ENCODE assay signal across 9 mouse cellular contexts in genomic region chr8:4800524-4801122, GRCm38 (mm10). TPM values are rescaled to one million over a fixed set of nuclear protein-coding genes. Genes with fewer than 3 reads are reported as not detected.
DNase-seq lines count a peak whose midpoint lies in the region; ATAC-seq and TF ChIP-seq lines count a peak whose summit lies in the region.
"Had no signal": no experiment of that assay in that cellular context is flagged by ENCODE, and none has a peak within 500 bp of the region (broad histone marks: within the 10 kb centered on the region; RNA-seq: fewer than 3 reads in every experiment).

No protein-coding gene starts in this region.

- dilution Hi-C loops in CH12.LX (cut with MboI; ENCODE audit: extremely low pct_ligation_motif_present, extremely low pct_unique_long_range_greater_than_20kb, low sequenced_read_pairs) = no loop called here

- H3K27ac ChIP-seq in heart, adult 2 months = no peak overlapping the region
- H3K27ac ChIP-seq in heart, embryonic 11.5 days (ENCODE audit: low read depth, low read length) = no peak overlapping the region
- H3K27ac ChIP-seq in CH12.LX (ENCODE audit: insufficient read depth, low read depth) = no peak overlapping the region
- no peak overlapping the region for H3K27ac ChIP-seq in hindbrain, embryonic 11.5 days (ENCODE audit: low read depth, low read length)
- H3K27ac ChIP-seq: limb, embryonic 15.5 days had no signal

- 57% methylated on average over 19 of the region's 19 CpGs for WGBS in heart, adult 2 months
- WGBS in heart, embryonic 11.5 days (ENCODE audit: insufficient replicate concordance) = 52% methylated on average over 19 of the region's 19 CpGs
- 60% methylated on average over 19 of the region's 19 CpGs for WGBS in hindbrain, embryonic 11.5 days

- peak; percentile 52 for TF ChIP-seq RAD21 in CH12.LX (IDR thresholded peaks at IDR 0.05; ENCODE audit: low read depth, low read length)

- H3K9me3 ChIP-seq in heart, embryonic 11.5 days (replicated peaks; ENCODE audit: control insufficient read depth, low read length) = no peaks in the 10 kb centered on the region
- H3K9me3 ChIP-seq in CH12.LX (replicated peaks; ENCODE audit: low read length) = peaks cover 2% of the 10 kb centered on the region
- H3K9me3 ChIP-seq in hindbrain, embryonic 11.5 days (ENCODE audit: control insufficient read depth, low read length) = no peaks in the 10 kb centered on the region
- H3K9me3 ChIP-seq: limb, embryonic 15.5 days had no signal

- no peaks in the 10 kb centered on the region for H3K36me3 ChIP-seq in heart, adult 2 months (ENCODE audit: control insufficient read depth, insufficient read depth, low read length)
- no peaks in the 10 kb centered on the region for H3K36me3 ChIP-seq in heart, embryonic 11.5 days (ENCODE audit: control insufficient read depth, insufficient read depth, low read length)
- H3K36me3 ChIP-seq in CH12.LX (replicated peaks in 1 of 2; ENCODE audit: control insufficient read depth in 1 of 2, insufficient read depth in 1 of 2, low read length in 1 of 2) = no peaks in the 10 kb centered on the region
- no peaks in the 10 kb centered on the region for H3K36me3 ChIP-seq in hindbrain, embryonic 11.5 days (ENCODE audit: control insufficient read depth, insufficient read depth, low read length)
- H3K36me3 ChIP-seq: limb, embryonic 15.5 days had no signal

- H3K4me2 ChIP-seq in heart, embryonic 11.5 days = no peak overlapping the region
- peak overlapping the region; percentile 69 for H3K4me2 ChIP-seq in CH12.LX (ENCODE audit: insufficient read depth, low read depth, poor library complexity, severe bottlenecking)
- no peak overlapping the region for H3K4me2 ChIP-seq in hindbrain, embryonic 11.5 days (replicated peaks; ENCODE audit: low read depth, low read length)
- H3K4me2 ChIP-seq: limb, embryonic 15.5 days had no signal

- H3K79me2 ChIP-seq in heart, adult 2 months (replicated peaks; ENCODE audit: control insufficient read depth, insufficient read depth, low read length) = no peaks in the 10 kb centered on the region
- H3K79me2 ChIP-seq in CH12.LX (replicated peaks; ENCODE audit: control insufficient read depth, extremely low read depth, insufficient read depth, poor library complexity, severe bottlenecking) = no peaks in the 10 kb centered on the region

- no peak for TF ChIP-seq EP300 in heart, adult 2 months (IDR thresholded peaks at IDR 0.05; ENCODE audit: insufficient read depth, low read depth, low read length)
- no peak for TF ChIP-seq EP300 in CH12.LX (IDR thresholded peaks at IDR 0.05; ENCODE audit: low read length)

- TF ChIP-seq POLR2A in heart, adult 2 months (IDR thresholded peaks at IDR 0.05; ENCODE audit: insufficient read depth, low read depth, low read length) = no peak
- no peak for TF ChIP-seq POLR2A in CH12.LX (IDR thresholded peaks at IDR 0.05; ENCODE audit: low read depth, low read length)
- no peak for TF ChIP-seq POLR2A in brain, embryonic 14.5 days (IDR thresholded peaks at IDR 0.05; ENCODE audit: borderline replicate concordance, extremely low read depth, insufficient read depth, insufficient read length, poor library complexity, severe bottlenecking)

- TF ChIP-seq CTCF in heart, adult 2 months (IDR thresholded peaks at IDR 0.05) = peak; percentile 48
- TF ChIP-seq CTCF in CH12.LX (conservative IDR thresholded peaks at IDR 0.05 in 1 of 2, IDR thresholded peaks at IDR 0.05 in 1 of 2; ENCODE audit: low read depth in 2 of 2, low read length in 2 of 2) = peak; percentile 41 to 78; a peak in 3 of 4 replicates
- TF ChIP-seq CTCF in brain, embryonic 14.5 days (IDR thresholded peaks at IDR 0.05; ENCODE audit: borderline replicate concordance, extremely low read depth, insufficient read depth, insufficient read length) = peak; percentile 66

- H3K27me3 ChIP-seq in heart, adult 2 months (ENCODE audit: control insufficient read depth, insufficient read depth, low read length) = no peaks in the 10 kb centered on the region
- H3K27me3 ChIP-seq in heart, embryonic 11.5 days (ENCODE audit: control insufficient read depth, insufficient read depth, low read length) = no peaks in the 10 kb centered on the region
- H3K27me3 ChIP-seq in CH12.LX (replicated peaks) = peaks cover 3% of the 10 kb centered on the region
- H3K27me3 ChIP-seq in hindbrain, embryonic 11.5 days (ENCODE audit: control insufficient read depth, insufficient read depth, low read length) = no peaks in the 10 kb centered on the region
- H3K27me3 ChIP-seq: limb, embryonic 15.5 days had no signal

- no peak for ATAC-seq in heart, embryonic 11.5 days (replicated peaks; ENCODE audit: insufficient number of reproducible peaks, low FRiP score, low TSS enrichment)
- peak; percentile 69 for ATAC-seq in hindbrain, embryonic 11.5 days (ENCODE audit: low FRiP score)
- ATAC-seq in inflammation-experienced regulatory T-cells, adult 6 months = no peak

- intact Hi-C loops in heart, adult 2 months (cut with DNase I) = no loop called here
- intact Hi-C loops in left cerebral cortex, postnatal 4 days (cut with DNase I) = no loop called here

- H3K9ac ChIP-seq in heart, adult 2 months (ENCODE audit: low read depth, low read length) = no peak overlapping the region
- no peak overlapping the region for H3K9ac ChIP-seq in heart, embryonic 11.5 days (ENCODE audit: low read depth, low read length)
- H3K9ac ChIP-seq in CH12.LX (ENCODE audit: insufficient read depth, low read depth) = no peak overlapping the region
- H3K9ac ChIP-seq in hindbrain, embryonic 11.5 days (ENCODE audit: low read depth, low read length) = no peak overlapping the region
- H3K9ac ChIP-seq: limb, embryonic 15.5 days had no signal

- DNase-seq in heart, adult 2 months = peak in 1 of 2 experiments; percentile 22
- peak; percentile 52 for DNase-seq in CH12.LX (ENCODE audit: extremely low read depth)
- peak; percentile 56 for DNase-seq in brain, embryonic 14.5 days (ENCODE audit: low read depth)
- DNase-seq in hindbrain, embryonic 11.5 days (ENCODE audit: low spot score) = peak; percentile 67
- peak; percentile 49 for DNase-seq in left cerebral cortex, postnatal 4 days
- DNase-seq in neural tube, embryonic 10.5 days (ENCODE audit: extremely low spot score, low spot score) = peak; percentile 40

- in situ Hi-C loops in CH12.LX (cut with MboI; ENCODE audit: low pct_ligation_motif_present, low pct_unique_long_range_greater_than_20kb, low sequenced_read_pairs) = no loop called here

- H3K4me1 ChIP-seq in heart, adult 2 months (ENCODE audit: control insufficient read depth, insufficient read depth, low read length) = no peaks in the 10 kb centered on the region
- no peaks in the 10 kb centered on the region for H3K4me1 ChIP-seq in heart, embryonic 11.5 days (ENCODE audit: control insufficient read depth, insufficient read depth, low read length)
- H3K4me1 ChIP-seq in CH12.LX (ENCODE audit: control insufficient read depth in 1 of 2, insufficient read depth in 2 of 2) = 0 out of 4 replicates have a peak, but pooled peaks cover 0 to 3% of the 10 kb centered on the region in 2 experiments
- H3K4me1 ChIP-seq in hindbrain, embryonic 11.5 days (replicated peaks; ENCODE audit: control insufficient read depth, insufficient read depth, low read length) = no peaks in the 10 kb centered on the region
- H3K4me1 ChIP-seq: limb, embryonic 15.5 days had no signal

- no peak overlapping the region for H3K4me3 ChIP-seq in heart, adult 2 months
- no peak overlapping the region for H3K4me3 ChIP-seq in heart, embryonic 11.5 days (ENCODE audit: low read depth, low read length)
- H3K4me3 ChIP-seq in CH12.LX (replicated peaks in 1 of 3; ENCODE audit: low read depth in 2 of 3, low read length in 2 of 3, poor library complexity in 1 of 3) = no peak overlapping the region
- H3K4me3 ChIP-seq in hindbrain, embryonic 11.5 days (ENCODE audit: low read depth, low read length) = no peak overlapping the region
- H3K4me3 ChIP-seq: limb, embryonic 15.5 days had no signal

TF ChIP-seq in CH12.LX, 34 proteins besides CTCF, POLR2A, EP300 and RAD21:
- TF ChIP-seq MAZ (IDR thresholded peaks at IDR 0.05; ENCODE audit: low read depth, low read length) (no peak), IRF4 (IDR thresholded peaks at IDR 0.05; ENCODE audit: low read depth, low read length) (no peak), ZKSCAN1 (IDR thresholded peaks at IDR 0.05; ENCODE audit: borderline replicate concordance, low read depth, low read length) (no peak), ELF1 (IDR thresholded peaks at IDR 0.05; ENCODE audit: low read depth, low read length) (no peak), NELFE (IDR thresholded peaks at IDR 0.05; ENCODE audit: low read depth, low read length) (no peak), ZC3H11A (IDR thresholded peaks at IDR 0.05; ENCODE audit: low read depth, low read length) (no peak), SMC3 (IDR thresholded peaks at IDR 0.05; ENCODE audit: low read depth, low read length) (peak; percentile 75), JUND (conservative IDR thresholded peaks at IDR 0.05; ENCODE audit: low read depth, low read length) (no peak), TCF12 (IDR thresholded peaks at IDR 0.05; ENCODE audit: low read depth, low read length) (peak; percentile 14; the same call in 1 of the 2 replicates), ZMIZ1 (IDR thresholded peaks at IDR 0.05; ENCODE audit: low read depth, low read length) (no peak), CHD2 (IDR thresholded peaks at IDR 0.05; ENCODE audit: low read length) (no peak), ETS1 (conservative IDR thresholded peaks at IDR 0.05; ENCODE audit: low read depth, low read length) (no peak)

RNA-seq across cellular contexts. Expression of gene Shcbp1, which starts 21.3 kb away (rescaled TPM):
- under 1 TPM; 0.44 to 0.64 TPM for total RNA-seq in heart, adult 2 months (2021)
- polyA plus RNA-seq in heart, adult 2 months (2012; rRNA removed) = 0.18 and 0.47 TPM in 2 replicates
- polyA plus RNA-seq in heart, embryonic 11.5 days (2014; fragmentation: Nextera tagmentation; extraction: Ambion mirVana) = 48.4 and 54.1 TPM in 2 replicates
- total RNA-seq in CH12.LX (2012; rRNA removed) (39.9 and 44.0 TPM in 2 replicates), CH12.LX (2014; rRNA removed) (90.8 and 105 TPM in 2 replicates)
- 48.2 and 49.9 TPM in 2 replicates for polyA plus RNA-seq in CH12.LX (2012; ENCODE audit: insufficient read length, low read depth)
- polyA plus RNA-seq in brain, embryonic 14.5 days (2012; rRNA removed) = 8.9 and 13.4 TPM in 2 replicates
- polyA plus RNA-seq in hindbrain, embryonic 11.5 days (2014; fragmentation: Nextera tagmentation; extraction: Ambion mirVana) = 65.2 and 71.3 TPM in 2 replicates
- total RNA-seq in left cerebral cortex, postnatal 4 days (2021) = 1 to 10 TPM; 3.2 TPM
- polyA plus RNA-seq in inflammation-experienced regulatory T-cells, adult 6 months (2017; shearing (Covaris generic)) = 10 to 100 TPM in 1 of 3 experiments, 1 to 10 TPM in 2; 5.2 to 55.7 (median 5.7) TPM
